Mouse (Mus musculus): ENCODE results near the gene Proser2.
"Not testable (repeated sequence)": the region's sequence is repeated elsewhere in the genome, so short reads cannot be mapped to it uniquely, and the experiment has no call there.

Gene Proser2

GRCm38 (mm10) chr2:6128881-6129280, 1.1 kb downstream of the Proser2 start:
- no peak for DNase-seq (ENCODE audit: low spot score)

GRCm38 (mm10) chr2:6128136-6128805, 1.7 kb downstream of the Proser2 start:
- DNase-seq (ENCODE audit: low spot score) = no peak

GRCm38 (mm10) chr2:6123046-6123445, 7.0 kb downstream of the Proser2 start:
- DNase-seq (ENCODE audit: low spot score) = no peak

DNA sequence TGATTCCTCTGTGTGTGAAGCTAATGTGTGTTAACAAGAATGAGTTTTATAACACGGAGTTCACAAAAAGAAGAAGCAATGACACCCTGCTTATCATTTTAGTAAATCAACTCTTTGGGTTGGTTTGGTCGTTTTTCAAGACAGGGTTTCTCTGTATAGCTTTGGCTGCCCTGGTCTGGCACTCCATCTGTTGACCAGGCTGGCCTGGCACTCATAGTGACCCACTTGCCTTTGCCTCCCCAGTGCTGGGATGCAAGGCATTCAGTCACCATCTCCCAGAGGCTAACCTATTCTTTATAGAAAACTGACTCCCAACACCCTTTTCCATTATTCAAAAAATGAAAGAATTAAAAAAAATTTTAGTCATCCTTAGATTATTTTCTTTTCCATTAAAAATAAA, 8.9 kb downstream of the Proser2 start:
- DNase-seq (ENCODE audit: low spot score) = no peak

GRCm38 (mm10) chr2:6118246-6118645, 11.8 kb downstream of the Proser2 start:
- peak; percentile 88 for DNase-seq (ENCODE audit: low spot score)

GRCm38 (mm10) chr2:6113792-6114191, 16.2 kb downstream of the Proser2 start:
- DNase-seq (ENCODE audit: low spot score) = no peak

GRCm38 (mm10) chr2:6112619-6113018, 17.4 kb downstream of the Proser2 start:
- DNase-seq (ENCODE audit: low spot score) = no peak

DNA sequence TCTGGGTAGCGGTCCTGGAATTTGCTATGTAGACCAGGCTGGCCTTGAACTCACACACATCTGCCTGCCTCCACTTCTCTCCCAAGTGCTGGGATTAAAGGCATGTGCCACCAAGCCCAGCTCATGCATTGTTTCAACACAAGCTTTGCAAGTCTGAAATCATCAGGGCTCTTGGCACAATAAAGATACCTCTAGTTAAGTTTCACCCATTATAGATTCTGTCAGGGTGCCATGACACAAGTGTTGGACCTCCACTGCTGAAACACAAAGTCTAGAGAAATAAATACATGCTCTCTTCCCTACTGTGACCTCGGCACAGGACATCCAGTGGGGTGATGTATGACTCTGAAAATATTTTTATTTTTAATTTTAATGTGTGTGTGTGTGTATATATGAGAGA, 24.6 kb downstream of the Proser2 start:
- DNase-seq (ENCODE audit: low spot score) = no peak

DNA sequence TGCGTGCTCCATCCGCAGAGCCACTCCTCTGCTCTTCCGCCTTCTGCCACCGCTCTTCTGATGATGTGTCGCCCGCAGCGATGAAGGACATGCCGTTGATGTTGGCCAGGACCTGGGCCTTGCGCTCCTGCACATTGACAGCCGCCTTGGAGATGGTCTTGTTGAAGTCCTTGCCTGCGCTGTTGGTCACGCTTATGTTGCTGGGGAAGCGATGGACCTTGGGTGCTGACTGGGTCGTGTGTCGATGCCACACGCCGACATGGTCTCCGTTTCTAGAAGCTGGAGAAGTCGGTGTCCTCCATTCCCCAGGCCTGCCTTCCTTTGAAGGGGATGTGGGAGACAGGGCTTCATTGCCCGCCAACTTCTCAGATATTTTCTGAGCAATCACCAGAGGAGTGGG, 29.3 kb downstream of the Proser2 start:
- DNase-seq (ENCODE audit: low spot score) = no peak

- peak; percentile 14 for DNase-seq (ENCODE audit: low spot score)
These were observed 29.8 kb downstream of the Proser2 start for GRCm38 (mm10) chr2:6100027-6100749.

DNA sequence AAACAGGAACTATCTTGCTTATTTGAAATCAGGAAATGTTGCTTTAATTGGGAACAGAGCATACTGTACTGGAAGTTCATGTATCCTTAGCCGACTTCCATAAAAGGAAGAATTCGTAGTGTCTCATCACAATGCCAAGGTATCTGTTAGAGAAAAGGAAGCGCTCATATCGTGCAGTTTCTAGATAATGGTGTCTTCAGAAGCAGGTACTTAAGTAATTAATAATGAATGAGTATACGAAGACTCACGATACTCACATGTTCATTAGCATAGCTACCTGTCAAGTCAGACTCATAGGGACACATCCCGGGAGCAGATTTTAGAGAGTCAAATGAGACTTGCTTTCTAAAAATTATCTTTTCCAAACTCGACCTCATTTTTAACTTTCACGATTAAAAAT, 30.6 kb downstream of the Proser2 start:
- no peak for DNase-seq (ENCODE audit: low spot score)

- DNase-seq (ENCODE audit: low spot score) = peak; percentile 17
These were observed 31.1 kb downstream of the Proser2 start for GRCm38 (mm10) chr2:6098924-6099323.

DNA sequence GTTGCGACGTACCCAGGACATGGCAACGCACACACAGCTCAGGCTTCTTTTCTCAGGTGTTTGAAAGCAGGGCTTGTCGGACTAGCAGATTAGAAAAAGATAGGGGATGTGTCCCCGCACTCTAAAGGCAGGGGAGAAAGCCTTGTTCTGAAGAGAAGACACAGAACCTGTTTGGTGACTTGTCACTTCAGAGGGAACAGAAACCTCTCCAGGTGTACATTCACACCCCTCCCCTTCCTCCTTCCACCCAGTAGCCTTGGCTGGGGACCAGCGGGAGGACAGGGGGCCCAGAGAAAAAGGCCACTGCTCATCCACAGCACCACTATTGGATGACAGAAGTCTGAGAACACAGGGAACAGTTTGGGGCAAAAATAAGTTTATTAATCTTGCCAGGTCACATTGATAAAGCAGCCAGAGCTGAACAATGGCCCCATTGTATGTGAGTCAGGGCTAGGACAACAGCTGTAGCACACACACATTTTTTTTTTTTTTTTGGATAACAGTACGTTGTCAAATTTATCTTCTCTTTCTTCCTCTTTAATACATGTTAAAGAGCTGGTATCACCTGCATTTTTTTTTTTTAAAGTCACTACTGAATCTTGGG, 32.8 kb downstream of the Proser2 start:
- no peak for DNase-seq (ENCODE audit: low spot score)

DNA sequence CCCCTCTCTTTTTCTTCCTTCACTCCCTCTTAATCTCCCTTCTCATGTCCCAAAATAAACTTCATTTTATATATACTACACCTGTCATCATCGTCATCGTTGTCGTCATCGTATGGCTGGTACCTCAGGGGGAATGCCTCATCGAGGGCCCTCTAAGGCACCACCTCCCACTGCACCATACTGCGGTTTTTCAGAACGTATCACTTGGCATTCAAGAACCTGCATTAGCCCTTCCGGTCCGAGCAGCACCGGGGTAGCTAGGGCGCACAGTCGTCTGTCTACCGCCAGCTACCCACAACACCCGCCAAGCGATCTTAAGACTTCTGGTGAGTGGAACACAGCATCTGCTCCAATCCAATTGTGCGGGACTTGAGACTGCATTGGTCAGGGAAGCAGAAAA, 40.1 kb downstream of the Proser2 start:
- not testable (repeated sequence) for DNase-seq (ENCODE audit: low spot score)

DNA sequence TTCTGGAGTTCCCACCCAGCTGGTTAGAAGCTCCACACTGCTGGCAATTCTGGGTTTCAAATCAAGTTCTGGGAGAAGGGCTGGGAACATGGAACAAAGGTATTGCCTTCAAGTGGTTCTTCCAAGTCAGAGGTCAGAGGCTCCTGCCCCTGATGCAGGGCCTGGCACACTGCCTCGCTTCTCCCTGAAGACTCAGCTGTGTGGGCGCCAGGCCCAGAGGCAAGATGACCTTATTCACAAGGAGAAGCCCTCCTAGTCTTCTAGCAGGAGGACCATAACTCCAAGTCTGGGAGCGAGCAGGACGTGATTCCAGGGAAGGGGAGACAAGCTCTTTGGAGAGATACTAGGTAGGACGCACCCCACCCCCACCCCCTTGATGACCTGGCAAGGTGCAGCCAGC, 42.9 kb downstream of the Proser2 start:
- DNase-seq (ENCODE audit: low spot score) = no peak

DNA sequence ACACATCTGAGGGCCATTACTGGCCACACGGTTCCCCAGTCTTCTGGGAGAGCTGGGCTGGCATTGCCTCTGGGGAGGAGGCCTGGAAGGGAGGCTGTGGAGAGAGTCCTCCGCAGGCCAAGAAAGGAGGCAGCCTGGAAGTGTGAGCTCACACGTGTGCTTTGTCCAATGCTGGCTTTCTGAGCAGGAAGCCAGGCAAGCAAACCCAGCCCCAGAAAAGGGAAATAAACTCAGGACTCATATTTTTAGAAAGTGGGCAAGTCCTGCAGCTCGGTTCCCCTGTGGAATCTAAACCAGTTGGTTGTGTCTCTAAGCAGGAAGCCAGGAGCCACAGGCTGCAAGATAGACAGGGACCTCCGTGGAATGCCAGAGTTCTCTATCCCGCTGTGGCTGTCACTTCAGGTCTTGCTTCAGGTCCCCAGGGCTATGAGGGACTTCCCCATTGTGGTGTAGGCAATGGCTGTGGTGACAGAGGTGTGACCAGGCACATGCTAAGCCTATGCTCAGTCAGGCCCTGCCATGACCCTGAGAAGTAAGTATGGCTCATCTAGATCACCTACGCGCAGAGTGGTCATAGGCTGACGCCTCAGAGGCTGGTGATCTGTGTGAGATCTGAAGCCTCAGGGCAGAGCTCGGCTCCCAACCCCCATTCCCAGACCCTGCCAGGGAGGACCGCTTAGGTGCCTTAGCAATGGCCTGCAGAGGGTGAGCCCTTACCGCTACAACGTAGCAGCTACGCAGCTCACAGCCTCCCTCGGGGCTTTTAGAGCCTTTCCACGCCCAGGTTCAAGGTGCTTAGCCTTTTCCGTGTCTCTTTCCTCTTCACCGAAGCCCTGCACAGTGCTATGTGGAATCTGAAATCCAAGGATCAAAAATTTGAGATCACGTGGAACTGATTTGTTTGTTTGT, 44.1 kb downstream of the Proser2 start:
- no peak for DNase-seq (ENCODE audit: low spot score)

GRCm38 (mm10) chr2:6083696-6084095, 46.3 kb downstream of the Proser2 start:
- DNase-seq (ENCODE audit: low spot score) = no peak

DNA sequence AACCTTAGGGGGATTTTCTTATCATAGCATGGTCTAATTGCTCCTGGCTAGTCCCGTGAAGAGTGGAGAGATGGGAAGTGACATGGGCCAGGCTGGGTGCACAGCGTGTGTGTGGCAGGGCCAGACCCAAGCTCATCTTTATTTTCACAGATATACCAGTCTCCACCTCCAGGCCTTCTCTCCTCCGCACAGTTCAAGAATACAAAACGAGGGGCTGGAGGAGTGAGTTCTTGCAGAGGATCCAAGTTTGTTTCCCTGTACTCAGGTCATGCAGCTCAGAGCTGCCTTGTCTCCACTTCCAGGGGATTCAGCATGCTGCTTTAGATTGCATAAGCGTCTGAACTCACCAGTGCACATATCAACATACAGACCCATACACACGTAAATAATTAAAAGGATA, 47.4 kb downstream of the Proser2 start:
- no peak for DNase-seq (ENCODE audit: low spot score)

GRCm38 (mm10) chr2:6081108-6081507, 48.9 kb downstream of the Proser2 start:
- DNase-seq (ENCODE audit: low spot score) = peak; percentile 69

- DNase-seq (ENCODE audit: low spot score) = peak; percentile 37
These were observed 50.0 kb downstream of the Proser2 start for GRCm38 (mm10) chr2:6080037-6080436.

GRCm38 (mm10) chr2:6075530-6075896, 54.5 kb downstream of the Proser2 start:
- no peak for DNase-seq (ENCODE audit: low spot score)

GRCm38 (mm10) chr2:6074891-6075529, 55.0 kb downstream of the Proser2 start:
- peak; percentile 57 for DNase-seq (ENCODE audit: low spot score)

Measured in urinary bladder, postnatal 14 days (tissue).